Mouse (Mus musculus): ENCODE measurements around the gene Adamts2.

DNA sequence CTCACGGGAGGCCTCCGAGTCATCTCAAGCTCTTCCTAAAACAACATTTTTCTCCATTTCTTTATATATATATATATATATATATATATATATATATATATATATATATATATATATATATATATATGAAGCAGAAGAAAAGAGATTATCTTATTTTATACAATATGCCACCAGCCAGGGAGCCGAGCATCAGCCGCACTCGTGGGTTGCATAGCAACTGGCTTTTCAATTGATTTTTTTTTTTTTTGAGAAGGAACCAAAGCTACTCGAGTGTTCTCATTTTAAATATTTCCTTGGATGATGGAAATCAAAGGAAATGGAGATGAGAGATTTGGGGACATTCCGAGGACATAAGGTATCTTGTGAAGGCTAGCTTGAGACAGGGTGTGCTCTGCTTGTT, 164.6 kb downstream of the Adamts2 start:
- TF ChIP-seq CTCF (IDR thresholded peaks at IDR 0.05; ENCODE audit: low read depth, low read length) (no peak), EP300 (IDR thresholded peaks at IDR 0.05; ENCODE audit: insufficient read depth, low read depth, low read length) (no peak), POLR2A (IDR thresholded peaks at IDR 0.05; ENCODE audit: insufficient read depth, low read length) (no peak)
